Mouse (Mus musculus): Measurements from ENCODE around the gene Trpv3.

Gene Trpv3

DNA sequence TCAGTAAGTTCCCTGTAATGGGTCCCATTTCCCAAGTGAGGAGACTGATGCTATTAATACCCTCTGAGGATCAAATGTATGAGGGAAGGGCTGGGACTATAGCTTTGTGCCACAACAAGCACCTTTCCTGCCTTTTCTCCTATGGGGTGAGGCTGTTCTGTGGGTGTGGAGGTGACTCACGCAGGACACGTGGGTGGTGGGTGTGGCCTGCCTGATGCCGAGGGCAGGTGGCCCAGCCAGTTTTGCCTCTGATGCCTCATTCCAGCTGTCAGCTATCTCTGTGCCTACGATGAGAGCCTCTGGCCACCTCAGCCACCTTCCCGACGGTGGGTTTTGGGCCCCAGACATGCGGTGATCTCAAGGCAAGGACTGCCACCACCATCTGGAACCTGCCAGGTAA is at the start of gene Trpv3:
Gene Trpv3 (plus strand): TSS at position 122 of the 400 bp plus-strand sequence.
- DNase-seq, result no peak

DNA sequence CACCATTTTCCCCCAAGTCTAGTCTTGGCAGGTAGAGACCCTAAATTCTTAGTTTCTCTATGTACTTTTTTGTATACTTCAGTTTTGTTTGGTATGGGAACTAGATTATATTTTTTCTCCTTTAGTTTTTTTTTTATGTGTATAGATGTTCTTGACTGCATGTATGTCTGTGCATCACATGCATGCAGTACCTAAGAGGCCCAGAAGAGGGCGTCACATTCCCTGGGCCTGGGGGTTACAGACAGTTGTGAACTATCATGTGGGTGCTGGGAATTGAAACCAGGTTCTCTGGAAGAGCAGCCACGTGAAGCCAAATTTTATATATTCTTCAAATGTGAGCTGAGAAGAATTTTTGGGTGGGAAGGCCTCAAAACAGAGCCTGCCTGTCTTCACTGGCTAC is 47.5 kb upstream of the Trpv3 start:
- DNase-seq, result no peak

DNA sequence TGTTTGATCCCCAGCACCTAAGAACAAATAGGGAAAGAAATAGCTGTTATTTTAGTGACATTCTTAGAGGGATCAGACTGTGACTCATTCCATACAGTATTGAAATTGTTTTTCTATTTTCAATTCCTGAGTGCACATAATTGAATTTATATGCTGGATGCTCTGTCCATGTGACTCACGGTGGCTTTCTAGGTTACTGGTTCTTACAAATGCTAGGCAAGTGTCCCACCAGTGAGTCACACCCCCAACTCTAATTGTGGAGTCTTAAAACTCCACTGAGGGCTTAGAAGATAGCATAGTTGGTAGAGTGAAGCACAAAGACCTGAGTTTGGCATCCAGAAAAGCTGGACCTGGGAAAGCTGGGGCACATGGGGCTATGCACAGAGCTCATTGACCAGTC is 46.5 kb upstream of the Trpv3 start:
- DNase-seq, result no peak

DNA sequence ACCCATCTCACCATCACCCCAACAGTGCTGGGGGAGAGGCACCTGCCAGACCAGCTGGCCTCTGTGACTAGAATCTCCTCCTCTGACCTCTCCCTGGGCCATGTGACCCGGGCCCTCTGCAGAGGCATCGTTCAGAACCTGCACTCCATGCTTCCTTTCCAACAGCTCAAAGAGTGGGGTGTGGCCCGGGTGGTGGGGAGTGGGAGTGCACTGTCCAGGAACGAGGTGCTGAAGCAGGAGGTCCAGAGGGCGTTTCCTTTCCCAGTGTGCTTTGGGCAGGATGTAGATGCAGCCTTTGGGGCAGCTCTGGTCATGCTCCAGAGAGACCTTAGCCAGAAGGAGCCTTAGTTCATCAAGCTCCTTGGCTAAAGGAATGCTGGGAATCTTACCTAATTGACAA is 44.3 kb upstream of the Trpv3 start:
- no peak for DNase-seq

DNA sequence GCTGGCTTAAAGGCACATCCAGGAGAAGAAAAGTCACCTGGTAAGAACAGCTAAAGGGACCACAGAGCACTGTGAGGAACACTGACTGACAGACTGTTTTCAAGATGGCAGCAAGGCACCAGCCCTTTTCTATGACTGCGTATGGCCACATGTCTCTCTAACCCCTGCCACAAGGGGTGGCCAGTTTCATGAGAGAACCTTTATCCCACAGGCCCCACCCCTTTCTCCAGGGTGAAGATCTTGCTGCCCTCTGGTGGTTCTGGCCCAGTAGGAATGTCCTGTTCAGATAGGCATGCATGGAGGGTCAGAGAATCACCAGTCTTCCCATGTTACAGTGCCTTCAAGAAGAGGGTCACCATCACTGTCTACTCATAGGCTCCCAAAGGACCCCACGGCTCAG is 43.2 kb upstream of the Trpv3 start:
- DNase-seq, result peak in 1 of 2 experiments; percentile 11

DNA sequence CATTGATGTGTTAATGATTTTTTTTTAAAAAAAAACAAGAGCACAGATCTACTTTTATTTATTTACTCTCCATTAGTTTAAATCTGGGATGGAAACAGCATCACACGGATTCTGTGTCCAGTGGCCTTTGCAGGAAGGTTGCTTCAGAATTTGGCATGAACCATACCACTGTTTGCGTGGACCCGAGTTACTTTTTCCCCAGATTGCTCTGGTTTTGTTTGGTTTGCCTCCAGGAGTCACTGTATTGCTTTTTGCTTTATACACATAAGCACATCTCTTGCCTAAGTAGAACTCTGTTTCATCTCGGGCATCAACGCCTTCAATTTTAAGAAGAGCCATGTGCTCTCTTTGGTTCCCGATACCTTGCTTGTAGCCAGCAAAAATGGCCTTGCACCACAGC is 41.3 kb upstream of the Trpv3 start:
- DNase-seq, result no peak

DNA sequence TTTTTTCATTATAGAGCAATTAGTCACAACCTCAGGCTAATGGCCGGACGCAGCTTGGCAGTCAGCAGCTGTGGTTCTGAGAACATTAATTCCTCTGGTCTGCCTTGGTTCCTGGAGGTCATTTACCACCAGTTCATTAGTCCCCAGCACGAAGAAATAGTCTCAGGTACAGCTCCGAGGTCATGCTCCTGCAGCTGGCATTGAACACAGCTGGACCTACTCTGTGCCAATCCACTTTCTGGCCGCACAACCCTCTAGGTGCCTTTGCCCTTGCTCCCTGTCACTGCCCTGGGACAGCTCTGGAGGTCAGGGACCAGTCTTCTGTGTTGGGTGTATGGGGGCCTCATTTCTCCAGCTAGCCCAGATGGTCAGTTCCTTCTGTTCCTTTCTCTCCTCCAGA is 38.3 kb upstream of the Trpv3 start:
- DNase-seq, result no peak

DNA sequence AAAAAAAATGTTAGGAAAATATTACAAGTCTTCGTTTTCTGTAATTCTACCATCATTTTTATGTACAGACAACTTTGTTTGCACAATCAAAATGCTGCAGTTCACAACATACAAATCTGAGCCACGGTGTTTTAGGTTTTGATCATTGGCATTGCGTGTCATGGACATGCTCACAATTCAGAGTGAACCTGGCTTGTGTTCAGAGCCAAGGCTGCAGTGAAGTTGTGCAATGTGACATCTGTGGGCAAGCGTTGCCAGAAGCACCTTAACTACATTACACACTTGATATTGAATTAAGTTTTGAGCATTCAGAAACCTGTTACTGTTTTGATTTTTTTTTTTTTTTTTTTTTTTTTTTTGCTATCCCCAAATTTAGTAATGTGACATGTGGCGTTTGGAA is 37.1 kb upstream of the Trpv3 start:
- no peak for DNase-seq

DNA sequence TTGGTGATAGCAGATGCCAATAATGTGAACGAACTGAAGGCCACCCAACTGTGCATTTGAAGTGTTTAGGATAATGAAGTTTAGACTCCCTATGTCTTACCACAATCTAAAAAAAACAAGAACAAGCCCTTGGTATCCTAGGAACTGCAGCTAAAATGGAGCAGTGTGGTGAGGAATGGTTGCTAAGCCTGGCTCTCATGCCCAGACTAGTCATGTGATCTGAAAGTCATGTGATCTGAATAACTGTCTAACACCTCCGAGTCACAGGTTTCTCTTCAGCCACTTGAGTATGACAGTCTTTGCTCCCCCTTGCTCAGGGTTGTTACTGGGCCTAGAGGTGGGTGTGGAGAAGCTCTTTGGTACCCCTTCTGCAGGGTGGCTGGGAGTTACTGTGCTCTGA is 34.7 kb upstream of the Trpv3 start:
- no peak for DNase-seq

DNA sequence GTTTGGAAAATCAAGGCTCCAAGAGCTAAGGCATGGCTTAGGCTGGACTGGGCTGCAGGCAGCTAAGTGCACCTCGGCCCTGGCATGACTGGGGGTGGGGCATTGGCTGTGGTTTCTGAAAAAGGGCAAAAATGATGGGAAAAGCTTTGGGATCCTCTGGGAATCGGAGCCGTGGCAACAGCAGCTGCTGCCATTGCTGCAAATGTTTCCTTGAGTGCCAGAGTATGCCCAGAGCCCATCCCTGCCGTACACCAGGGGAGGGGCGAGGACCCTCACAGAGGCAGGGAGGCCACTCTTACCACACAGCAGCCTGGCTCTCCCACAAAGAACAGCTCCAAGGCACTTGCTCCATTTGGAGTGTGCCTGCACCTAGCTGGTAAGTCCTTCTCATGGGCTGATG is 33.2 kb upstream of the Trpv3 start, which contains the start of gene Trpv1:
Gene Trpv1 (plus strand): TSS at position 301 of the 400 bp plus-strand sequence.
- no peak for DNase-seq

DNA sequence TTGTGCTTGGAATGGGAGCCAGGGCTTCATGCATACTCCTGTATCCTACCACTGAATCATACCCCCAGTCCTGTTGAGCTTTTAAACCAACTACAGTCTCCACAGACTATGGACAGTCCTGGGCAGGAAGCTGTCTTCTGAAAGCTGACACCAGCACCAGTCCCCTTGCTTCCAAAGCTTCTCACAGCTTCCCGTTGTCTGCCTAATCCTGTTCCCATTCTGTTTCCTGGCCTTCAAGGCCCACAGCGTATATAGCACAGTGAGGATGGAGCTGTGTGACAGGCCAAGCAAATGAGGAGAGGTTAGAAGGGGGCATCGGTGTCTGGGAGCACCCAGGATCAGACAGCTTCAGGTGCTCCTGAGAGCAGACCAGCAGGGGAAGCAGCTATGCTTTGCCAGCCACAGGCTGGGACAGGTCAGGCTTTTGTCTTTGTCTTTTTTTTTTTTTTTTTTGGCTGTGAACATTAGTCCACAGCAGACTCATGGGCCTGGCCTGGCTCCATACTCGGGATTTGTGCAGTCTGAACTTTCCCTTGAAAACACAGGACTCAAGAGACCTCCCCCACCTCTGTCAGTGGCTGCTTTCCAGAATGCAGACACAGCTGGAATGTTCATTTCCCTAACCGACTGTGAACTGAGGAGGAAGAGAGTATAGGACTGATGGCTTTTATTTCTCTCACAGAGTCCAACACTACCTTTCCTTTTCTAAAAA is 31.0 kb upstream of the Trpv3 start:
- DNase-seq, result no peak

DNA sequence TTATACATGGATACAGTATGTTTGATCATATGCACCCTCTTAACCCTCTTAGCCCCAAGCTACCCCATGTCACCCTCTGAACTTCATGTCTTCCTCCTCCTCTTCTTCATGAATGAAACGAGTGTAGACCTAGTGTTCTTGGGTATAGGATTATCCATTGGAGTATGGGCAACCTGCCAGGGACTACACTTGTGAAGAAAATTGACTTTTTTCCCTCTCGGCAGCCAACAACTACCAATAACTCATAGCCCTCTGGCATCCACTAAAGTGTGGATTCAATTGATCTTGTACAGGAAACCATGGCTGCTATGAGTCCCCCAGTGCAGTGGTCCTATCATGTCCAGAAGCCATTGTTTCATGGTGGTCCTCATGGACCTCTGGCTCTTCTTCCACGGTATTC is 30.5 kb upstream of the Trpv3 start:
- DNase-seq, result no peak

DNA sequence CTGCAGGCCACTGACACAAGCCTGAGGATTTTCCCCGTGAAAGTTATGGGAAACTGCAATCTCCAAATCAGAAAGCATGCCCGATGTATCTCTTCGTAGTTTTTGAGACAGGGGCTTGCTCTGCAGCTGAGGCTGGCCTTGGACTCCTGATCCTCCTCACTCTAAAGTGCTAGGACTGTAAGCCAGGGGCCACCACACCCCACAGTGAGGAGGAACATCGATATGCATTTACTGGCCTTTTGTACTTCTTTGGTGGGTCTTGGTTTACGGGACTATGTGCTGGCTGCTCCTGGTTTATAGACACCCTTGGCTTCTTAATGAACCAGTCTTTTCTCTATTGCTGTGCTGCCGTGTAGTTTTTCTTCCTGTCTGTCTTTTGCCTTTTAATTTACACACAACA is 25.0 kb upstream of the Trpv3 start:
- DNase-seq, result no peak

DNA sequence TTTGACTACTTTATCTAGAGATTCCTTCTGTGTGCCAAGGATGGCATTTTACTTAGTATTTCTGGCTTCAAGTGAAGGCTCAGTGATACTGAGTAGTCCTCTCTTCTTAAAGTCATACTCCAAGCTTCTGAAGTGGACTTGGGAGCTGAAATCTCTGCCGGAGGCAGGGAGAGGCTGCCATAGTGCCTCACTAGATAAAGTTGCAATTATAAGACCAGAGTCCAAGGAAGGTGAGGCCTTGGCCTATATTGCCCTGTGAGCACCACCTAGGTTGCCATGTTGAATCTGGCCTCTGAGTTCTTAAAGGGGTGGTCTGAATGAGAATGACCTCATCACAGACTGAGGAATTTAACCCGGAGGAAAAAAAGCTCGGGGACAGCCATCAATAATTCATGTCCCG is 24.4 kb upstream of the Trpv3 start:
- DNase-seq, result no peak

DNA sequence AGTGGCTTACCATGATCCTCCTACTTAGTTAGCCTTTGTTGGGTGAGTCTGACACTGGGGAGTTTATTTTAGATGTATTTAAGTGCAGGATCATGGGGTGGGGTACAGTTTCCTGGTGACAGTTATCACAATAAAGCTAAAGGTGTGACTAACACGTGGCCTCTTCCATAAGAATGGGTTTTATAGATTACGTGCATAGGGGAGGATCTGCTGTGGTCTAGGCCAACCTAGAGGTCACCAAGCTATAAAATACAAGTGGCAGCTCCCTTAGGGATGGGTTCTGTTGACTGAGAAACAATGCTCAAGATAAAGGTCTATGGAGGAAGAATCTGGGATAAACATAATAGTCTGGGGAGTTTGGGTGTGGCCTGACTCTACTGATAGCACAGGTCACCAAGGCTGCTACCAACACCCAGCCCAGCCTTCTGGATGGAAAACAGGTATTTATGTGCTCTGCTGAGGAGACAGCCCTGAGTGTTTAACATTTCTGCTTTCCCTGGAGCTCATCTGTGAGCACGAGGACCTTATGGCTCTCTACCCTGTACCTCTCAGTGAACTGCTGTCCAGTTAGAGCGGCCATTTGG is 9.7 kb upstream of the Trpv3 start:
- DNase-seq, result no peak

DNA sequence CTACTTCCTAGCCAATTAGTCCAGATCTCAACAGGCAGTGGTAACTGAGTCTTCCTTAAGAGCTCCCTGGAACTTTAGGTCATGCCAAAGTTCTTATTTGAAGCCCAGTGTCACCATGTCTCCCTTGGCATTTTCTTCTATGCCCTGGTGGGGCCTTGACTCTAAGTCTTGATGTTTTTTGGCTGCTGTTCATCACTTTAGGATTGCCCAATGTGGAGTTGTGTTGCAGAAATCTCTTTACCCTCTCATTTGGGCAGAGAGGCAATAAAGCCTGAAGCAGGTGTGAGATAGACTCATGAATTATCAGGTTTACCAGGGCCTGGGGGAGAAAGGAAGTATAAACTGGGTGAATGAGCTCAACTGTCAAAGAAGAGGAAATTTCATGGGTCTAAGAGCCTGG is 8.5 kb upstream of the Trpv3 start:
- DNase-seq, result no peak

DNA sequence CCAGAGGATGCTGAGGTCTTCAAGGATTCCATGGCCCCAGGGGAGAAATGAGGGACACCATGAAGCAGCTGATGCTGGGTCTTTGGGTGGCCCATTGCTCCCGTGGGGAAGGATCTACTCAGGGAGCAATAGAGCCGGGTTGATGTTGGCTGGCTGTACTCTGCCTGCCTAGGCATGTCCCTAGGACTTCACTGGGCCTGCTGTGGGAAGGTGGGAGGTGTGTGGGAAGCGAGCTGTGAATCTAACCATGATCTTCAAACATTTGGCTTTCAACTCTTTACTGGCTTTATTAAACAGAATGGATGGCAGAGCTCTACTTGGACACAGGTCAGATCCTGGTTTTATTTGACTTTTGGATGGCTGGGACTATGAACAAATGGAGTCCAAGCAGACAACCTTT is 6.7 kb upstream of the Trpv3 start:
- no peak for DNase-seq

DNA sequence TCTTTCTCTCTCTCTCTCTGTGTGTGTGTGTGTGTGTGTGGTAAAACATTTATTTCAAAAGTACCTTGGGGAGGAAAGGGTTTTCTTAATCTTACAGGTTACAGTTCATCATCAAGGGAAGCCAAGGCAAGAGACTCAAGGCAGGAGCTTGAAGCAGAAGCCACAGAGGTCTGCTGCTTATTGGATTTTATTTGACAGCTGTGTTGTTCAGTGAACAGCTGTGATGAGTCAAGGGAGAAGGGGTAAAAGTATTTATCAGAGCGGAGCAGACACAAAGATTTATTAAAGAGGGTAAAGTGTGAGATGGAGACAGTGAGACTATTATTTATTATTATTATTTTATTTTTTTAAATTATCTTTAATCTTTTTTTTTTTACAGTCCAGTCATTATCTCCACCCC is 5.8 kb upstream of the Trpv3 start:
- no peak for DNase-seq

DNA sequence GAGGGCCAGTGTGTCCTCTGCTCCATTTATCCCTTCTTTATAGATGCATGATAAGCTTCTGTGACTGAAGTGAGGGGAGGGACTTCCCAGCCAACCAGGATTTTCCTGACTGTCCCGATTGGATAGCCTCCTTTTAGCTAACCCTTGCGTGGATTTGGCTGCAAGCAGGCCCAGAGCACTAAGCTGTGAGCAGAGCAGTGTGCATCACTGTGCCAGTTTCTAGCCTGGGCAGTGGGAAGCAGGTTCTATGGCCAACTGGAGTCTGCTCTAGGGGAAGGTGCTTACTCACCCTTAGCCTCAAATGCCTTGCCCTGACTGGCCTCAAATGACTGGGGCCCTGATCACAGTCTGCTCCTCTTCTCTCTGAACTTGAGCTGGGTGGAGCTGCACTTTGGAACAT is 7.6 kb downstream of the Trpv3 start:
- DNase-seq, result no peak

DNA sequence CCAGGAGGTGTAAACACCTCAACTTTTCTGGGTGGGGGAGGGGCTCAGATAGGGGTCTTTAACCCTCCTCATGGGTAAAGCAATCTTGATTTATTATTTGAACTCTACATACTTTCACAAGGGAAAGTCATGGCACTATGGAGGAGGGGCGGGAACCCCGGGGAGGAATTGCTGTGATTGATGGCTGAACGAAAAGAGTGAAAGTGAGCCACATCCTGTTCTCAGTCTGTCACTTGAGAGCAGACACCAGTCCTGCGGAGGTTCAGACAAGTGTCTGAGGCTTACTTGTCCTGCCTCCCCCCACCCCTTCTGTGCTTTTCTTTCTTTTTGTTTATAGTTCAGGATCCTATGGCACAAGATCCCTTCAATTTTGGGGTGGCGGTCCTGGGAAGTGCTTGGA is 13.5 kb downstream of the Trpv3 start:
- DNase-seq, result no peak

DNA sequence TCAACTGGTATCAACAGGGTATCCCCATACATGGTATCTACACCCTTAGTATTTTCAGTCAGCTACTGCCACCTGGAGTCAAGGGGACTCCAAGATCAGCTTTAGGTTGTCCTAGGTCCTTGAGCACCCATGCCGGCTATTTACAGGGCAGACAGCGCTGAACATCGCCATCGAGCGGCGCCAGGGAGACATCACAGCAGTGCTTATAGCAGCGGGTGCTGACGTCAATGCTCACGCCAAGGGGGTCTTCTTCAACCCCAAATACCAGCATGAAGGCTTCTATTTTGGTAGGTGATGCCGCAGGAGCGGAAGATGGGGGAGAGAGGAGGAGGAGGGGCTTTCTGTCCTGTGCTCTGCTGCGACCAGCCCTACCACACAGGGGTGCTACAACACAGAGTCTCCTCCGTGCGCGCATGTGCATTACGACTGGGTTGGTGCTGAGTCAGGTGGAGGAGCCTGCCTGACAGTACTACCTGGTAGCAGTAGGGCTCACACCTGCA is 14.4 kb downstream of the Trpv3 start:
- peak in 1 of 2 experiments; percentile 4 for DNase-seq

DNA sequence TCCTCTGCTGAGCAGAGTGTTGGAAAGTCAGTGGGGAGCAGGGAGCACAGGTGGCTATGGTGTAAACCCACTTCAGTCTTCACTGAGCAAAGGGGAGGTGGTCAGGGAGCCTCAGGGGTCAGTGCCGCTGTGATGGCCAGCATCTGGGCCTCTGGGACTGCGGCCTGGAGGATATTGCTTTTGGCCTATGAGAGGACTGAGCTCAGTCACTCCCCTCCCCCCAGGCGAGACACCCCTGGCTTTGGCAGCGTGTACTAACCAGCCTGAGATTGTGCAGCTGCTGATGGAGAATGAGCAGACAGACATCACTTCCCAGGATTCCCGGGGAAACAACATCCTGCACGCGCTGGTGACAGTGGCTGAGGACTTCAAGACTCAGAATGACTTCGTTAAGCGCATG is 16.2 kb downstream of the Trpv3 start:
- no peak for DNase-seq

DNA sequence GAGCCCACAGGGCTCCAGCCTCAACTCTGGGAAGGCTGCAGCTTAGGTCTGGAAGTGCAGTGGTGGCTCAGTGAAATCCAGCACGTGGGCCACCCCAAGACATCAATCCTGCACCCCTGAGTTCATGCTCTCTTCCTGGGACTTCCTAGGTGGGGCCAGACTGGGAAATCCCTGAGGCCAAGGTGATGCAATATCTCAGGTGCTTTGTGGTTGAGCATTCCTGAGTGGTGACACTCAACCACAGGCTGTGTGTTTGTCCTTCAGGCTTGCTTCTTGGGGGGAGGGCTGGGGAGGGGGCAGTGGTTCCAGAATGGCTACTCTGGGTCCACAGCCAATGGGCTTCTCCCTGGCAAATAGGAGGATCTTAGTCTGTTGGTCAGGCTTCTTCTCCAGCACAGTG is 16.7 kb downstream of the Trpv3 start:
- no peak for DNase-seq

DNA sequence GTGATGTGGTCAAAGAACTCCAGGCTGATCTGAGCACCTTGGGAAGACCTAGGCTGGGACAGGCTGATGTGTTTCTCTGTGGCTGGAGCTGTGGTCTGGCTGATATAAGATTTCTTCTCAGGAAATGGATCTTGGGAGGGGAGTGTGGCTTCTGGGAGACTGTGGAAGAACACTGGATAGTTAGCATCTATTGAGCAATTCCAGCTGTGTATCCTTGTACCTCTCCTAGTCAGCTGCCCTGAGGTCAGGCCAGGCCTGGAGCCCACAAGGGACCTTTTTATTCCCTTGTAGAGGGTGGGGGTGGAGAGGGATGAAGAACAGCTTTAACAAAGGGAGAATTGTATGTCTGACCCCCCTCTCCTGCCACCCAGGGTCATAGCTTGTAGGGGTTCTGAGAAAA is 17.2 kb downstream of the Trpv3 start:
- DNase-seq, result no peak

DNA sequence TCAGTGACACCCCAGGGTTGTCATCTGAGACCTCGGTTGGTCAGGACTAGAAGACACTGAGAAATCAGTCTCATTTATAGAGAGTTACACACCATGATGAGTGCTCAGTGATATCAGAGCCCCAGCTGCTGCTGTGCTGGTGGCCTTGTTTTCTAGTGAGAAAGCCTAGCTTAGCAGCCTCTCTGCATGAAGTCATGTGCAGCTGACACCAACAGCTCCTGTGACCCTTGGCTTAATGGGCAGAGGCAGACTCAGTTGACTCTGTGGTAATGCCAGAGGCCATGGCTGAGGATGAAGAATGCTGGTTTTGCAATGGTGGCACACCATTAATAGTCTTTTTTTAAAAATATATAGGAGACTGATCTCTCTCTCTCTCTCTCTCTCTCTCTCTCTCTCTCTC is 22.4 kb downstream of the Trpv3 start:
- DNase-seq, result no peak
